Mouse (Mus musculus): ENCODE results near the gene Gpr153.

Gene Gpr153

GRCm38 (mm10) chr4:152286887-152287286 lies 12.9 kb downstream of the Gpr153 start:
- no peak for ATAC-seq (ENCODE audit: insufficient number of reproducible peaks, low FRiP score, low TSS enrichment)

GRCm38 (mm10) chr4:152287317-152288120 lies 13.5 kb downstream of the Gpr153 start:
- no peak for ATAC-seq (ENCODE audit: insufficient number of reproducible peaks, low FRiP score, low TSS enrichment)

- no peak for ATAC-seq (ENCODE audit: insufficient number of reproducible peaks, low FRiP score, low TSS enrichment)
Measured at GRCm38 (mm10) chr4:152288398-152288945, 14.4 kb downstream of the Gpr153 start.

- ATAC-seq (ENCODE audit: insufficient number of reproducible peaks, low FRiP score, low TSS enrichment) = no peak
Measured at GRCm38 (mm10) chr4:152290385-152290784, 16.4 kb downstream of the Gpr153 start.

DNA sequence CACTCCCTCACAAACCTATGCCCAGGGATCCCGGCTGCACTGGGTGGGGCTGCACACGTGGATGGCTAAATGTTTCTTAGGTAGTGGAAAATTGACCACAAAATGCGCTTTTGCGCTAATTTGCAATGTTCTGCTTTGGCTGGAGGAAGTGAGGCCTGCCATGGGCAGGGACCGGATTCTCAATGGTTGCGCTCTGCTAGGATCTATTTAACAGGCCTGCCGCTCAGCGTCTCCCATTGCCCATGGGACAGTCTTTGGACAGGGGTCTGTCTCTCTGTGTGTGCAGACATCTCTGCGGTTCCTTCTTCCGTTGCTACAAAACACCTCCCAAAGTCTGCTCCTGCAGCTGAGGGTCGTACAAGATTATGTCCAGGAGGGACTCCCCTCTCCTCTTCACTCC lies 17.0 kb downstream of the Gpr153 start:
- no peak for ATAC-seq (ENCODE audit: insufficient number of reproducible peaks, low FRiP score, low TSS enrichment)

DNA sequence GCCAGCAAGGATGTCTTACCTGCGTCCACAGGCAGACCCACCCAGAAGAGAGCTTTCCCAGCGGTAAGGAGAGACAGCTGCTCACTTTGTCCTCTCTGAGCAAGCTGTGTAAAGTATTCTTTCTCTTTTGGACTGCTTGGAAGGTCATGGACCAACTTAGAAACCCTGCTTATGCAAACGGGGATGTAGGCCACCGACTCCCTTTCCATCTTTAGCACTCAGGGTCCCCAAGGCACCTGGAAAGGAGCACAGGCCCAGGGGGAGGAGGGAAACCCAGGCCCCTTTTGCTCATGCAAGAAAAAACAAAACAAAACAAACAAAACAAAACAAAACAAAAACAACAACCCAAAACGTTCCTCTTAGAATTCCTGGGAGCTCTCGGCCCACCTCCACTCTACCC lies 17.5 kb downstream of the Gpr153 start, which contains the start of gene Hes3:
Hes3 (minus strand) TSS at position 101 of the 400 bp plus-strand sequence.
- ATAC-seq (ENCODE audit: insufficient number of reproducible peaks, low FRiP score, low TSS enrichment) = no peak

DNA sequence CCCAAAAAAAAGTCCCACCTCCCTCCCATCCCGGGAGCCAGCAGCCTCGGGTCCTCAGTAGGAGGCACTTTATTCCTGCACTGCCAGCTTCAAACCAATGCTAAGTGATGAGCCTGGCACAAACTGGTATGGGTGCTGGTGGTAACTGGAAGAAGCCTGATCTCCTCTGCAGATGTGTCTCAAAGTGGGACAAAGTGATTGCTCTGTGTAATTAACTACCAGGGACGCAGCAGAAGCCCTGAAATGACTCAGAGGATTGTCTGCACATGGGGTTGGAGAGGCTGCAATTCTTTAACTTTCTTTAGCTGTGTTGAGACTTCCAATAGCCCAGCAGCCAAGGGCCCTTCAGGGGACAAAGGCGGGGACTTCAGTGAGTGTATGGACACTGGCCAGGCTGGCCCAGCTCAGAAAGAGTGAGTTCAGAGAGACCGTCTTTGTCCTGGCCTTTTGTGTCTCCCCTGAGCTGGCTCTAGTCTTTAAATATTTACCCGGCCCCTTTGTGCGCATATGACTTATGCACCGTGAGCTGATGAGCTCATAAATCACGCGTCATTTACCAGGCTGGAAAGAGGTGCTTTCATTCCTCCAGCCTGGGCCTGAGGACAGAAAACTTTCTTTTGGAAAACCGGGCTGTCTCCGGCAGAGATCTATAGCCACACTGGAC lies 18.2 kb downstream of the Gpr153 start:
- no peak for ATAC-seq (ENCODE audit: insufficient number of reproducible peaks, low FRiP score, low TSS enrichment)

DNA sequence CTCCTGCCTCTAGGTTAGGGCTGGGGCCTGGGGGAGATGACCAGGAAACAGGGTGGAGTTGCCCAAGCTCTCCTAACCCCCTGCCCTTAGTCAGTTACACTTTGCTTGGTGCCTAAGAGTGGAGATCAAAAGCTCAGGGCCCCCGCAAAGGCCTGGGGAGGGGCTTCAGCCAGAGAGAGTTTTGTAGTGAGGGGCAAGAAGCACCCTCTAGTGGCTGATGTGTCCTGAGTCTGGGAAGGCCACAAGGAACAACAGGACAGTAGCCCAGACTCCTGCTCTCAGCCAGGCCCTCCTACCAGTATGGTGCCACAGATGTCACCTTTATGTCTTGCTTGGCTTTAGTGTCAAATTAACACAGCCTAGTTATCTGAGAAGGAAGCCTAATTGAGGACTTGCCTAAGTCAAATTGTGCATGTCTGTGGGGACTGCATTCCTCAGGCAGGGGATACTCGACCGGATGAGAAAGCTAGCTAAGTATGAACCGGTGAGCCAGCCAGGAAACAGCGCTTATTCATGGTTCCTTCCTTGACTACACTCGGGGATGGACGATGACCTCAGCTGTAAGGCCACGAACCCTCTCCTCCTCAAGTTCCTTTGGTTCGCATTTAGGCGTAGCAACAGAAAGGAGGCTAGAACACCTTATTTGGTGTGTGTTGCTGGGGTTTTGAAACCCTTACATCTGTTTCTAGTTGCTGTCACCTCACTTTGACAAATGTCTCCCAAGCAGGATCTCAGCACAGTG lies 20.3 kb downstream of the Gpr153 start:
- ATAC-seq (ENCODE audit: insufficient number of reproducible peaks, low FRiP score, low TSS enrichment) = no peak

DNA sequence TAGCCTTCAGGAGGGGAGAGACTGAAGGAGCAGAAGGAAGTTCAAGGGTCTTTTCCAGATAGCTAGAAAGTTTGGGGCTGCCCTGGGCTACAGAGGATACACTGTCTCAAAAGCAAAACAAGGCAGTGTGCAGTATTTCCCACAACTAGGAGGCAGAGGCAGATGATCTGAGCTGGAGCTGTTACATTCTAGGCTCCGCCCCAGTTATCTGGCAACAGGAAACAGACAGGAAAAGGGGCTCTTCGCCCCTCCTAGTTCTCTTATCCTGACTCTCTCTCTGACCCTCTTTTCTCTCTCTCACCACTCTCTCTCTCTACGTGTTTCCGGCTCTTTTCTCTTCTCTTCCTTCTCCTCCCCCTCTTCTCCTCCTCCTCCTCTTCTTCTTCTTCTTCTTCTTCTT lies 21.9 kb downstream of the Gpr153 start:
- no peak for ATAC-seq (ENCODE audit: insufficient number of reproducible peaks, low FRiP score, low TSS enrichment)

DNA sequence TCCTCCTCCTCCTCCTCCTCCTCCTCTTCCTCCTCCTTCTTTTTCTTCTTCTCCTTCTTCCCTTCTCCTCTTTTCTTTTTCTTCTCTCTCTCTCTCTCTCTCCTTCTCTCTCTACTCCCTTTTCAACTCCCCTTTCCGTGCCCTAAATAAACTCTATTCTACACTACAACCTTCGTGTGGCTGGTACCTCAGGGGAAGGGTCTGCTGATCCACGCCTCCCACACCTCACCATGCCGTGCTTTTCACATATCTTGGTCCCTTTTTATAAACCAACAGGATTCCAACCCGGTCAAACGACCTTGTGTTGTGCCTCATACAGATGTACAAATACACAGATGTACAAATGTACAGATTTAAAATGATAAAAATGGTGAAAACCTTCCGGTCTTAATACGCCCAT lies 22.3 kb downstream of the Gpr153 start:
- no peak for ATAC-seq (ENCODE audit: insufficient number of reproducible peaks, low FRiP score, low TSS enrichment)

DNA sequence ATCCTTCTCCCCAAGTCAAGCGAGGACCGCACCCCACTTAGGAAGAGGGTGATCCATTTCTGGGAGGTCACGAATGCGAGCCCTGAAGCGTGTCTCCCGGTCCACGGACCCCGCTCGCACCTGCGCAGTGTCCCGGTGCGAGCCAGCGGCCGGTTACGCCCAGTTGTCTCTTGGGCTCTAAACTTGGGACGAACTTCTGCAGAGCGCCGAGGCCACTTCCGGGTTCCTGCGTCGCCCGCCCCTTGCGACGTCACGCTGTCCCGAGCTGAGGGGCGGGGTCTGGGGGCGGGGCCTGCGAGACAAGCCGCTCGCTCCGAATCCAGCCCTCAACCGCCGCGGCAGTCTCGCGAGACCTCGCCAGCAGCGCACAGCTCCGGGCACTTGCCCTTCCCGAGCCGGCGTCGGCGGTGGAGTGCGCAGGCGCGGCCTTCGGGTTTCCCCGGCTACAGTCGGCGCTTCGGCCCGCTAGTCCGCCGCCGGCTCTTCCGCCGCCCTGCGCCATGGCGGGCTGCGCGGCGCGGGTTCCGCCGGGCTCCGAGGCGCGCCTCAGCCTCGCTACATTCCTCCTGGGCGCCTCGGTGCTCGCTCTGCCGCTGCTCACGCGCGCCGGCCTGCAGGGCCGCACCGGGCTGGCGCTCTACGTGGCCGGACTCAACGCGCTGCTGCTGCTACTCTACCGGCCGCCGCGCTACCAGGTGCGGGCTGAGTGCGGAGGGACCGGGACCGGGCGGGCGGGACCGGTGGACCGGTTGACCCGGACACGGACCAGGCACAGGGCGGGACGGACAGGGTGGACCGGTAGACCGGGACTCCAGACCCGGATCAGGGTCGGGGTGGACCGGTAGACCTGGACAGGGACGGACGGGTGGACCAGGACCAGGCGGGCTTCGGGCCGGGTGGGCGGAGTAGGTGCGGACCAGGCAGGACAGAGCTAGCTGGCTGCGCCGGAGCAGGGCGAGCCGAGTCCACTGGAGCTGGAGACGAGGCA lies 23.1 kb downstream of the Gpr153 start, which contains the start of gene Icmt:
Icmt (plus strand) TSS at position 354 of the 988 bp plus-strand sequence.
- peak; percentile 89 for ATAC-seq (ENCODE audit: insufficient number of reproducible peaks, low FRiP score, low TSS enrichment)

DNA sequence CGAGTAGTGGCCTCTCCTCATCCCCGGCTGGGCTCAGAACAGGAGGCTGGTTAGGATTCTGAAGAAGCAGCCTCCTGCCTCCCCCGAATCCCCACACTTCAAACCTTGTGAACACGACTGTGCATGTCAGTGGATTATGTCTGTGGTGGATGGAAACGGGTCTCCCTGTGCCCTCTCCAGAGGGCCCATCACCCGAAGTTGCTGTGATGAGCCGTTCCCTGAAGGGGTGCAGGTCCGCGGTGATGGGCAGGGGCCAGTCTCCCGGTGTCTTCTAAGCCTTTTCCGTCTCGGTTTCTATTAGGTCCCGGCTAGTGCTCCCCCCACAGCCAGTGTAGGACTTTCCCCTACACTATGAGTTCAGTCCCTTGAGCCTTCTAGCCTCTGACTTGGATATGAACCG lies 24.8 kb downstream of the Gpr153 start:
- ATAC-seq (ENCODE audit: insufficient number of reproducible peaks, low FRiP score, low TSS enrichment) = no peak

DNA sequence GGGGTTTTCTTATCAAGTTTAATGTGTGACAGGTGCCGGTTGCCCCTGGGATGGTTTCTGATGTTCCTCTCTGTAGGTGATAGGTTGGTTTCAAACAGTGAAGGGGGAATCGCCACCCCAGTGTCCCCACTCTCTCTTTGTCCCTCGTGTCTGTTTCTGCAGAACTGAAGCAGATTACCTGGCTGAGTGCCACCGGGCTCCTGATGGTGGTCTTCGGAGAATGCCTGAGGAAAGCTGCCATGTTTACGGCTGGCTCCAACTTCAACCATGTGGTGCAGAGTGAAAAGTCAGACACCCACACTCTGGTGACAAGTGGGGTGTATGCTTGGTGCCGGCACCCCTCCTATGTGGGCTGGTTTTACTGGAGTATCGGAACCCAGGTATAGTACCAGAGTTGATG lies 26.3 kb downstream of the Gpr153 start:
- no peak for ATAC-seq (ENCODE audit: insufficient number of reproducible peaks, low FRiP score, low TSS enrichment)

DNA sequence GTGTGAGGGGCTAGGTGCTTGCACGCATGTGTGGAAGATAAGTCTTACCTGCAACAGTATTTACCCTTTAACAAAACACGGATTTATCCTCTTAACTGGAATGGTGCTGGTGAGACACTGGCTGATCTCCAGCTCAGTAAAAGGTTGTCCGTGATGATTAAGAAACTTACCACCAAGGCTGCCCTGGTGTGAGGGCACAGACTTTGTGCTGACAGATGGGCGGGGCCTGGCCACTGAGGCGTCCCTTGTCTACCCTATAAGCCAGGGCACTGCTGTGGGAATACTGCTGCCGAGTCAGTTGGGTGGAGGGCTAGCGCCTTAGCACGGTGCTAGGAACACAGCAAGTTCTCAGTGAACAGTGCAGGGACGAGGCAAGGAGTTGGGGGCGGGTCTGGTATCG lies 28.0 kb downstream of the Gpr153 start:
- no peak for ATAC-seq (ENCODE audit: insufficient number of reproducible peaks, low FRiP score, low TSS enrichment)

DNA sequence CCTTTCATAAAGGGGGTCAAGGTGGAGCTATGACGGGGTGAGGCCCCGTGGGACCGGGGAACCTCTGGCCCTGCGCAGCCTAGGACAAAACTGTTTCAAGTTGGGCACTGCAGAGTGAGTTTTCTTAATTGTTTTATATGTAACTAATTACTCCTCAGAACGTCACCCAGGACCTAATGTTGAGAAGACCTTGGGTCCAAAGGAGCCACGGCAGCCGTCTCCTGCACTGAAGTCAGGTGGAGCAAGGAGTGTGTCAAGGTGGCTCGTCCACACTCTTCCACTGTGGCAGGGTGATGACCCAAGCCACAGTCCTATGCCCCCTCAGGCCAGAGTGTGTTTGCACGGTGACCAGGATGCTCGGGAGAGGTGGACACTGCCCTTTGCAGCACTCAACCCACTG lies 29.1 kb downstream of the Gpr153 start:
- ATAC-seq (ENCODE audit: insufficient number of reproducible peaks, low FRiP score, low TSS enrichment) = no peak

DNA sequence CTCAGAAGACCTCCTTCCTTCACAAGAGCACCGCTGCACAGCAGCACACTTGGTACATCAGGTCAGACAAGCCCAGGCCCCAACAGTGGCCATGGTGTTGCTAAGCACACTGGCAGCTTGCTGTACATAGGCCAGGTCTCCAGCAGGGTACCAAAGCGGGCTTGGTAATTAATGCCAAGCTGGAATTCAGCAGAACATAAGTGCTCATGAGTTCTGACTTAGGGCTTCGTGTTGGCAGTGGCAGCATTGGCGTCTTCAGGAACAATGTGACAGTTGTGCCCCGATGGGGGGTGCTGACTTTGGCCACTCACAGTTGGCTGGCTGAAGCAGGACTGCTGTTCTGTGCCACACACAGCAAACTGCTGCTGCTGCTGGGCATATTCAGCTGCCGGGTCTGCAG lies 30.7 kb downstream of the Gpr153 start:
- ATAC-seq (ENCODE audit: insufficient number of reproducible peaks, low FRiP score, low TSS enrichment) = no peak

DNA sequence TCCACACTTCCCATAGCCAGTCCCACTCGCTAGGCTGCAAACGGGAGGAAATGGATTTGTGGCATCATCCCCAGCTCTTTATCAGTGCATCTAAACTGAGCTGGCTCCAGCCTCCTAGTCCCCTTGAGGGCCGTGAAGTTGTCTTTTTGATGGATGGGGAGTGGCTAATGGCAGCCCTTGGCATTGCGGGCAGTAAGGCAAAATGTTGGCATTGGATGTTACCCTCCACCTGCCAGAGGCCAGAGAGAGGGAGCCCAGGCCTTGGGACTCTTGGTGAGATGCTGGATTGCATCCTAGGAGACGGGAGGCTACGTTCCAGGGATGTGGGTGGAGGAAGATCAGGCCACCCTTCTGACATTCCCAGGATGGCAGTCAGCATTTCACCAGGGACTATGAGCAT lies 32.0 kb downstream of the Gpr153 start:
- ATAC-seq (ENCODE audit: insufficient number of reproducible peaks, low FRiP score, low TSS enrichment) = 0 out of 2 replicates have a peak, but pooled peaks have one; percentile 11

DNA sequence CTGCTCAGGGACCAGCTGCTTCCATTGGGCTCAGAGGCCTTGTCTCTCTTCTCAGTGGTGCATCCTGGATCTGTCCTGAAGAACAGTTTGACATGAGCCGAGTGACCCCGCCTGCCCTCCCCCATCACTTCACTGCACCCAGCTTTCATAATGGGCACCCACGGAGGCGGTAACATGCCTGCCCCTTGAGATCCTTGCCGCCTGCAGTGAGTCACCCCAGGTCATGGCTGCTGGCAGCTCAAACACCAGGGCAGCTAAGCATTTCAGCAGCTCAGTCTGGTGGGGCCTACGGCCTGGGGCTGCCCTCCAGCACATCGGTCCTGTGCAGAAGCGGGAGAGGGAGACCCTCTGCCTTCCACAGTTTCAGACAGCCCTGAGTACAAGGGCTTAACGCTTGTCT lies 33.5 kb downstream of the Gpr153 start:
- ATAC-seq (ENCODE audit: insufficient number of reproducible peaks, low FRiP score, low TSS enrichment) = no peak

GRCm38 (mm10) chr4:152312186-152312585 lies 38.2 kb downstream of the Gpr153 start:
- no peak for ATAC-seq (ENCODE audit: insufficient number of reproducible peaks, low FRiP score, low TSS enrichment)

DNA sequence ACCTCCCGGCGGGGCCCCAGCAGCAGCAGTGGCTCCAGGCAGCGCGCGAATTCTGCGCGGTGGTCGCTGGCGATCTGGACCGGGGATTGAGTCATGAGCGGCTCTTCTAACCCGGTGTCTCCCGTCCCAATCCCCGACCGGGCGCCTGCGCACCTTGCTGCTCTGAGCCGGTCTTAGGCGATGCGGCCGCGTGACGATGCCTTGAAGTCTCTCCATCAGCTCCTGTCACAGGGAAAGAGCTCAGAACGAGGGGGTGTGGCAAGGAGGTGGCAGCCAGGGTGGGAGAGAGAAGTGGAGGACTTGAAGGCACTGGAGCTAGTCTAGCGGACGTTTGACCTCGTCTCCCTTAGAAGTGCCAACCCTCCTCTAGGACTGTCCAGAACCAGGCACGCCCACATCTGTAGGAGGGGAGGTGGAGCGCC lies 39.2 kb downstream of the Gpr153 start:
- no peak for ATAC-seq (ENCODE audit: insufficient number of reproducible peaks, low FRiP score, low TSS enrichment)
